Mouse (Mus musculus): ENCODE data around the gene 1700080O16Rik. TPM values are rescaled to one million over a fixed set of nuclear protein-coding genes. Genes with fewer than 3 reads are reported as not detected.

Gene 1700080O16Rik
- total RNA-seq (2021): not detected
- long read RNA-seq, experiment 1: 0 reads
- long read RNA-seq, experiment 2: 0 reads

DNA sequence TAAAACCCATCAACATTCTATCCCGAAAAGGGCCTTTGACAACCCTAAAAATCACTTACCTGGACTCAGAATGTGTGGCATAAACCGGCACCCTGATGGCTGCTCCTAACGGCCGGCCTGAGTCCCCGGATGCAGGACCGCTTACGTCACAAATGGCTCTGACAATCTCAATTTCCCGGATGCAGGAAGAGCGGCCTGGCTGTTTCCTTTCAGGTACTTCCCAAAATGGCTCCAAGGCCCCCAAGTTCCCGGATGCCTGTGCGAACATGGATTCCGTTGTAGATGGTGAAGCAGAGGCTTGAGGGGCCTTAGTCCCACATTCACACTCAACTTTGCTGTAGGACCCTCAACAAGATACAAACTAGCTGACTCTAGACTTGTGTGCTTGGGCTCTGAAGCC is at the start of gene 1700080O16Rik:
Gene 1700080O16Rik (minus strand): TSS at position 101 of the 400 bp plus-strand sequence.
- DNase-seq (ENCODE audit: low spot score in 2 of 2): no peak

DNA sequence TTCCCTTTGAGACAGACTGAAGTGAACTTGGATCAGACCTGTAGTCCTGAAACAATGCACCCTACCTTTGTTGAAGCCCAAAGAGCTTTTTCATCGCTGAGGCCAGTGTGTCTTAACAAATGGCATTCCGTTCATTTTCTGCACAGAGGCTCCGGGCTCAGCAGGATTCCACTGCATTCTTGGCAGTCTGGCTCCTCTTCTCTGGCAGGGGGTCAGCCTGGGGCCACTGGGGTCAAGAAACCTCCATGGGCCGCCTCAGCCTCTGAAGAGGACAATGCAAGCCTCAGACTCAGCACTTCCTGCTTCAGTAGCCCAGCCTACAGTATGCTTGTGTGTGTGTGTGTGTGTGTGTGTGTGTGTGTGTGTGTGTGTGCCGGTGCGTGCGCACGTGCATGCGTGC is 45.1 kb upstream of the 1700080O16Rik start:
- no peak for DNase-seq (ENCODE audit: low spot score in 2 of 2)

DNA sequence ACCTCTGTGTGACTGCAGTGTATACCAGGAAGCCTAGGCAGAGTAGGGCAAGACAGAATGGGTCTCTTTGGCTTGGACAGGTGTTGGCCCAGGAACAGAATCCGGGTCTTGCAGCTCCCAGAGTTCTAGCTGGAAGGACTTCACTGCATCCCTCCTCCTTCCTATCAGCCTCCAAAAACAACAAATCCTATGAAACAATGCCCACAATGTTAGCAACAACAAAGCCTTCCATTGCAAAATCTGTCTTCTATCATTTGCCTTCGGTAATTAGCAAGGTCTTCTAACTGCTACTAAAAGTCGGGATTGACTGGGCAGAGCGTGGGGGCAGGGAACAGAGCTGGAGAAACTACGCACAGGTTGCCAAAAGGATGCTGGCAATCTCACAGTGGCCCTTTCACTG is 27.5 kb upstream of the 1700080O16Rik start:
- no peak for DNase-seq (ENCODE audit: low spot score in 2 of 2)

DNA sequence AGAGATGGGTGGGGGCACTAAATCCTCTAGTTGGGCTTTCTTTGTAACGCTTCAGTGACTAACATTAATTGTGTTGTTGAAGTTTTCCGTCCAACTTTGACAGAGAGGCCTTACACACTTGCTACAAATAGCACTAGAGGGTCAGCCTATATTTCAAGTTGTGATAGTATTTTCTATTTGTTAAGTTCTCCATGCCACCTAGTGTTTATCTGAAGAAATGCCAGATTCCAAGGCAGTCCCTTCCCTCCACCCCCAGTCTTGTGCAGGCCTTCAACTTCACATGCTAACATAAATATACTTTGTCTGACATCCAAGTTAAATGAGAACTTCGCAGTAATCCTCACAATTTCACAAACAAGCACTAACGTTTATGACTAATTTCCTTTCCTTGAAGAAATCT is 26.9 kb upstream of the 1700080O16Rik start:
- no peak for DNase-seq (ENCODE audit: low spot score in 2 of 2)

DNA sequence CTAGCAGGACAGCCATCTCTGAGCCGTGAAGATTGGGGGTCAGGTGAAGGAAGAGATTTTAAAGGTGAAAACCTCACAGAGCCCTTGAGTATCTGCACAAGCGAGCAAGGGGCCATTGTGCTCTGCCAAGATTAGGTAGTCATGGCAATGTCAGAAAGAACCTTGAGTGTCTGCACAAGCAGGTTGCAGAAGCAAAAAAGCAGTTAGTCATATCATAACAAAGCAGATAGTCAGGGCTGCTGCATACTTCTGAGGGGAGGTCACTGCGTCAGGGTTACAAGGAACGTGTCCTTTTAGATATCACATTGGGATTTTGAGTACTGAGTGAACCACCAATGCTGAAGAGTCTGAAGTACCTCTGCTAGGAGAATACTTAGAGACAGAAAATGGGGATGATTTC is 3.8 kb upstream of the 1700080O16Rik start:
- DNase-seq (ENCODE audit: low spot score in 2 of 2): no peak

DNA sequence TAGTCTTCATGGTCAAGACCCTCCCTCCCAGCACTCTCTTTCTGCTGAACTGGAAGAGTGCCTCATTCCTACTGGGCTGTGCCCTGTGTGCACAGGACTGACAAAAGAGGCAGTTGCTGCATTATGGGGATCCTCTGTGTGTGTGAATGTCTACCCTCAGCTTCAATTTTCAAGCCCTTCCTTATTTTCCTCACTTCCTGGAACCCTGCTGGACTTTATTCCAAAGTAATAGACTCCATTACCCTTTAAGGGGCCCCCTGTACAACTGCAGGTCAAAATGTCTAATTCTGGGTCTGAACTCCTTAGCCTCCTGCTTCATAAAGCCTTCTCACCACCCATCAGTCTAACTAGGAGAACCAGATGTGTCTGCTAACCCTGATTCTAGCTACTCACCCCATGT is 2.0 kb upstream of the 1700080O16Rik start:
- DNase-seq (ENCODE audit: low spot score in 2 of 2): no peak

DNA sequence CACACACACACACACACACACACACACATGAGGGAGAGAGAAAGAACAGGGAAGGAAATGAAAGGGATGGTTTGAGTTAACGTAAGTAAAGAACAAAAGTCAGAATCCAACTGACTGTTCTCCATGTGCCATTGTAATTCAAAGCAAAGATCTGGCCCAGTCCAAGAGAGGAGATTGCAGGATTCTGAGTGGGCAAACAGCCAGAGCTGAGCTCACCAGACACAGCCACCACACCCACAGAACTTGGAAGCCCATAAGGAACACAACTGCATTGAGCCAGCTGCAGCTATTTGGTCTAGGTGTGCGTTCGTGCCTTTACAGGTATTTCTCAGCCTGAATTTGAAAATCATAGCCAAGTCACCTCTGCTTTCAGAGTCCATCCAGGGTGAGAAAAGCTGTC is 24.5 kb downstream of the 1700080O16Rik start:
- DNase-seq (ENCODE audit: low spot score in 2 of 2): no peak

DNA sequence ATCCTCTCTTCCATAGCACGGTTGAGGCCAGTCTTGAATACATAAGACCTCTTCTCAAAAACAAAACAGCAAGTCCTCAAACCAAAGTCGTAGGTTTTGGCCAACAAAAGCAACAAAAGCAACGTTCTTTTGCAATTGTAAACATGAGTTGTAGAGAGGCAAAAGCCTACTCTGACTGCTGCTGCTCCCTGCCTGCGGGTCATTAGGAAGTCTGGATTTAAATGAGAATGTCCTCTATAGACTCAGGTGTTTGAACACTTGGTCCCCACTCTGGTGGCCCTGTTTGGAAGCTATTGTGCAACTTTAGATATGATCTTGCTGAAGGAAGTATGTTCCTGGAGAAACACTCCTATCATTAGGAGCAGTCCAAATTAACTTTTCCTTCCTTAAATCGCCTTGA is 34.5 kb downstream of the 1700080O16Rik start:
- no peak for DNase-seq (ENCODE audit: low spot score in 2 of 2)

DNA sequence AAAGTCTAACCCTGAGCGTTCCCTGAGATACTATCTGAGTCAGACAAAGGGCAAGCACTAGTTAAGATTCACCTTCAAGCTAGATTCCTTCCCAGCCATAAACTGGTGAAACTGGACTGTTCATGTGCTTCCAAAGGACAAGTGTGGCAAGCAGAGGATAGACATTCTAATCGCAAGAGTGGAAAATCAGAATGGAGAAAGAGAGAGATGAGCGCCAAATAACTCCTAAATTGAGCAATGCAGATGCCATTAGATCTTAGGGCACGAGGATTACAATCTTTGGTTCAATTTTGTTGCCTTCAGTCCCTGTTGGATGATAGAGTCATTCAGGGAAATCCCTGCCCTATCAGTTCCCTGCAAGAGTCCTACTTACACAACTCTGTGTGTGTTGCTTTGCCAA is 53.5 kb downstream of the 1700080O16Rik start:
- no peak for DNase-seq (ENCODE audit: low spot score in 2 of 2)

Other genes with a start within 250 kb of the 1700080O16Rik start
- not detected for gene Usp26, start 171.5 kb downstream of the 1700080O16Rik start, total RNA-seq (2021)
- gene Gpc4, start 192.5 kb upstream of the 1700080O16Rik start, total RNA-seq (2021): 10 to 100 TPM; 20.1 to 23.2 TPM